Mouse (Mus musculus) cerebellum, adult 2 months (tissue): Measurements from ENCODE around the gene Lrrk1.

Source experiments
- CTCF ChIP-seq: fragments of 200-500 bp; IDR thresholded peaks from 2 replicates; pipeline ENCODE4 v1.5.1; 2011; ENCODE audit warnings: low read depth, mild to moderate bottlenecking, control low read depth, low read length, moderate library complexity, borderline replicate concordance; ENCODE audit not compliant: insufficient read depth
- POLR2A ChIP-seq: fragments of 200-500 bp; IDR thresholded peaks from 2 replicates; pipeline ENCODE4 v1.6.1; 2011; ENCODE audit warnings: low read length, control low read depth, borderline replicate concordance; ENCODE audit not compliant: insufficient read depth

DNA sequence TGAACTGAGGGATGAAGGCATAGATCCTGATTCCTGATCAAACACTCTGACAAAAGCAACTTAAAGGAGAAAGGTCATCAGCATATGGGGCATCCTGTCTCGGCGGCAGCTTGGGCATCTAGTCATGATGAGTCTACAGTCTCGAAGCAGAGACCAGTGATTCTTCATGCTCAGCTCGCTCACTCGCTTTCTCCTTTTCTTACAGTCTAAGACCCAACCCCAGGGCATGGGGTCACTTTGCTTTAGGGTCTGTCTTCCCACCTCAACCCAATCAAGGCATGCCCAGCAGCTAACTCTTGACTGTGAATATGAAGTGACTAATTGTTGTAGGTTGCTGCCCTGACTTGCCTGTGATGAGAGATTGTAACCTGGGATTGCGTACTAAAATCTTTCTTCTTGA, 163.6 kb downstream of the Lrrk1 start:
- no peak for TF ChIP-seq CTCF
- no peak for TF ChIP-seq POLR2A
